9 mouse cellular contexts compared by ENCODE assay signal in genomic region chr15:77344127-77345125, GRCm38 (mm10). TPM values are rescaled to one million over a fixed set of nuclear protein-coding genes. Genes with fewer than 3 reads are reported as not detected.
A peak's percentile ranks its signal among the peaks of the same experiment; 100 is the strongest.
DNase-seq lines count a peak whose midpoint lies in the region; ATAC-seq and TF ChIP-seq lines count a peak whose summit lies in the region.
"Had no signal": no experiment of that assay in that cellular context is flagged by ENCODE, and none has a peak within 500 bp of the region (broad histone marks: within the 10 kb centered on the region; RNA-seq: fewer than 3 reads in every experiment).

No protein-coding gene starts in this region.

- no peak for TF ChIP-seq CTCF in lung, postnatal 0 days (IDR thresholded peaks at IDR 0.05)
- no peak for TF ChIP-seq CTCF in stomach, postnatal 0 days (IDR thresholded peaks at IDR 0.05; ENCODE audit: low read depth)

- 0 out of 2 replicates have a peak overlapping the region, but pooled peaks have one; percentile 5 for H3K4me3 ChIP-seq in lung, postnatal 0 days (ENCODE audit: low read depth, low read length)
- peak overlapping the region; percentile 38 for H3K4me3 ChIP-seq in heart, embryonic 13.5 days
- H3K4me3 ChIP-seq in limb, embryonic 14.5 days (replicated peaks; ENCODE audit: low read length): 0 out of 2 replicates have a peak overlapping the region, but pooled peaks have one; percentile 3
- H3K4me3 ChIP-seq in stomach, postnatal 0 days (ENCODE audit: low read depth, low read length): no peak overlapping the region

- no peaks in the 10 kb centered on the region for H3K27me3 ChIP-seq in lung, postnatal 0 days (replicated peaks; ENCODE audit: insufficient read depth, low read length)
- no peaks in the 10 kb centered on the region for H3K27me3 ChIP-seq in heart, embryonic 13.5 days (replicated peaks)
- H3K27me3 ChIP-seq in limb, embryonic 14.5 days (ENCODE audit: control insufficient read depth, insufficient read depth, low read length): no peaks in the 10 kb centered on the region
- H3K27me3 ChIP-seq in stomach, postnatal 0 days (ENCODE audit: control insufficient read depth, insufficient read depth, low read length): no peaks in the 10 kb centered on the region

- H3K27ac ChIP-seq in lung, postnatal 0 days (ENCODE audit: low read length): peak overlapping the region; percentile 76
- peak overlapping the region; percentile 91 for H3K27ac ChIP-seq in heart, embryonic 13.5 days (replicated peaks)
- H3K27ac ChIP-seq in limb, embryonic 14.5 days (replicated peaks; ENCODE audit: low read depth, low read length): peak overlapping the region; percentile 81
- H3K27ac ChIP-seq in stomach, postnatal 0 days (replicated peaks): peak overlapping the region; percentile 78

- WGBS in lung, postnatal 0 days: 33% methylated on average over 17 of the region's 17 CpGs
- WGBS in heart, embryonic 13.5 days: 29% methylated on average over 17 of the region's 17 CpGs
- 14% methylated on average over 17 of the region's 17 CpGs for WGBS in limb, embryonic 14.5 days
- WGBS in stomach, postnatal 0 days: 34% methylated on average over 17 of the region's 17 CpGs

- H3K9me3 ChIP-seq in lung, postnatal 0 days (ENCODE audit: low read length): no peaks in the 10 kb centered on the region
- no peaks in the 10 kb centered on the region for H3K9me3 ChIP-seq in heart, embryonic 13.5 days
- H3K9me3 ChIP-seq in limb, embryonic 14.5 days (ENCODE audit: control insufficient read depth, low read length): no peaks in the 10 kb centered on the region
- H3K9me3 ChIP-seq in stomach, postnatal 0 days (ENCODE audit: control insufficient read depth, low read length): no peaks in the 10 kb centered on the region

- H3K9ac ChIP-seq in lung, postnatal 0 days (replicated peaks; ENCODE audit: low read depth): no peak overlapping the region
- peak overlapping the region; percentile 72 for H3K9ac ChIP-seq in heart, embryonic 13.5 days
- peak overlapping the region; percentile 12; the same call in 1 of the 2 replicates for H3K9ac ChIP-seq in limb, embryonic 14.5 days (ENCODE audit: low read depth, low read length, severe bottlenecking)
- H3K9ac ChIP-seq in stomach, postnatal 0 days (ENCODE audit: low read length): 0 out of 2 replicates have a peak overlapping the region, but pooled peaks have one; percentile 48

- peak; percentile 49 for DNase-seq in lung, postnatal 0 days (ENCODE audit: low spot score)
- DNase-seq in lung, postnatal 14 days: no peak
- DNase-seq in limb, embryonic 14.5 days (ENCODE audit: low spot score): peak; percentile 76
- peak; percentile 42 for DNase-seq in stomach, postnatal 0 days (ENCODE audit: low spot score)
- no peak for DNase-seq in Muller cell, postnatal 12 days (ENCODE audit: inconsistent ontology term)
- no peak for DNase-seq in gastrocnemius, adult 8-10 months (ENCODE audit: low spot score in 2 of 2)

- ATAC-seq in lung, postnatal 0 days: peak; percentile 52
- no peak for ATAC-seq in heart, embryonic 13.5 days (ENCODE audit: extremely low read depth, insufficient number of reproducible peaks, low FRiP score, low TSS enrichment)
- ATAC-seq in limb, embryonic 14.5 days (ENCODE audit: low FRiP score, low read depth): peak; percentile 73
- ATAC-seq in stomach, postnatal 0 days (ENCODE audit: low FRiP score, low TSS enrichment): peak; percentile 33
- no peak for ATAC-seq in CD4-positive, CD25-positive, alpha-beta regulatory T cell, adult 4 months

- peaks cover 18% of the 10 kb centered on the region for H3K4me1 ChIP-seq in lung, postnatal 0 days (ENCODE audit: insufficient read depth, low read depth, low read length)
- peaks cover 31% of the 10 kb centered on the region for H3K4me1 ChIP-seq in heart, embryonic 13.5 days
- H3K4me1 ChIP-seq in limb, embryonic 14.5 days (ENCODE audit: control insufficient read depth, insufficient read depth, low read length): peaks cover 19% of the 10 kb centered on the region
- H3K4me1 ChIP-seq in stomach, postnatal 0 days (replicated peaks; ENCODE audit: control insufficient read depth, insufficient read depth): peaks cover 12% of the 10 kb centered on the region

- H3K36me3 ChIP-seq in lung, postnatal 0 days (ENCODE audit: insufficient read depth, low read length): no peaks in the 10 kb centered on the region
- no peaks in the 10 kb centered on the region for H3K36me3 ChIP-seq in heart, embryonic 13.5 days
- no peaks in the 10 kb centered on the region for H3K36me3 ChIP-seq in limb, embryonic 14.5 days (ENCODE audit: control insufficient read depth, insufficient read depth, low read length)
- no peaks in the 10 kb centered on the region for H3K36me3 ChIP-seq in stomach, postnatal 0 days (ENCODE audit: control insufficient read depth, insufficient read depth, low read length)

- TF ChIP-seq POLR2A in limb, embryonic 14.5 days (IDR thresholded peaks at IDR 0.05; ENCODE audit: borderline replicate concordance, extremely low read depth, insufficient read depth, insufficient read length): no peak

- peak overlapping the region; percentile 44 for H3K4me2 ChIP-seq in lung, postnatal 0 days (replicated peaks; ENCODE audit: low read depth, low read length)
- peak overlapping the region; percentile 67 for H3K4me2 ChIP-seq in heart, embryonic 13.5 days
- H3K4me2 ChIP-seq in limb, embryonic 14.5 days (replicated peaks; ENCODE audit: low read depth, low read length, severe bottlenecking): peak overlapping the region; percentile 31
- peak overlapping the region; percentile 48 for H3K4me2 ChIP-seq in stomach, postnatal 0 days (replicated peaks; ENCODE audit: low read depth)

- TF ChIP-seq EP300 in lung, postnatal 0 days (IDR thresholded peaks at IDR 0.05): no peak
- TF ChIP-seq EP300 in stomach, postnatal 0 days (optimal IDR thresholded peaks at IDR 0.05): no peak

RNA-seq across cellular contexts. Expression of gene Rbfox2, which starts 37.6 kb away (rescaled TPM):
- polyA plus RNA-seq in lung, postnatal 0 days (2015; fragmentation: Nextera tagmentation; extraction: Ambion mirVana): 17.4 and 18.8 TPM in 2 replicates
- polyA plus RNA-seq in heart, embryonic 13.5 days (2015; fragmentation: Nextera tagmentation; extraction: Ambion mirVana): 64.8 and 69.1 TPM in 2 replicates
- polyA plus RNA-seq in limb, embryonic 14.5 days (2012; rRNA removed): 189 and 205 TPM in 2 replicates
- polyA plus RNA-seq in limb, embryonic 14.5 days (2014; fragmentation: Nextera tagmentation; extraction: Ambion mirVana): 94.7 and 101 TPM in 2 replicates
- 23.2 and 24.4 TPM in 2 replicates for polyA plus RNA-seq in stomach, postnatal 0 days (2015; fragmentation: Nextera tagmentation; extraction: Ambion mirVana)
- polyA plus RNA-seq in CD4-positive, CD25-positive, alpha-beta regulatory T cell, adult 4 months (2017; shearing (Covaris generic)): not detected
- 10 to 100 TPM; 40.8 to 56.7 (median 46.9) TPM for total RNA-seq in gastrocnemius, adult 8-10 months (2022)

RNA-seq across cellular contexts. Expression of gene Apol7a, which starts 54.5 kb away (rescaled TPM):
- polyA plus RNA-seq in lung, postnatal 0 days (2015; fragmentation: Nextera tagmentation; extraction: Ambion mirVana): 0.33 and 0.37 TPM in 2 replicates
- 0.15 and 0.33 TPM in 2 replicates for polyA plus RNA-seq in heart, embryonic 13.5 days (2015; fragmentation: Nextera tagmentation; extraction: Ambion mirVana)
- 0.45 and 0.50 TPM in 2 replicates for polyA plus RNA-seq in limb, embryonic 14.5 days (2012; rRNA removed)
- 0.22 and 0.23 TPM in 2 replicates for polyA plus RNA-seq in limb, embryonic 14.5 days (2014; fragmentation: Nextera tagmentation; extraction: Ambion mirVana)
- polyA plus RNA-seq in stomach, postnatal 0 days (2015; fragmentation: Nextera tagmentation; extraction: Ambion mirVana): 12.7 and 14.5 TPM in 2 replicates
- not detected for polyA plus RNA-seq in CD4-positive, CD25-positive, alpha-beta regulatory T cell, adult 4 months (2017; shearing (Covaris generic))
- total RNA-seq in gastrocnemius, adult 8-10 months (2022): 1 to 10 TPM in 3 of 4 experiments, under 1 TPM in 1; 0.80 to 1.6 (median 1.3) TPM
- total RNA-seq: adrenal gland, postnatal 25 days had no signal

Comparison
In these comparisons a context has a peak if more than half of its experiments do, and no peak if none do; other contexts are left out.
1. DNase-seq: peak in lung, postnatal 0 days (single experiment), limb, embryonic 14.5 days (single experiment) and stomach, postnatal 0 days (single experiment); none in lung, postnatal 14 days (single experiment), Muller cell, postnatal 12 days (single experiment) and gastrocnemius, adult 8-10 months (0 of 2).
2. ATAC-seq: peak in lung, postnatal 0 days (single experiment), limb, embryonic 14.5 days (single experiment) and stomach, postnatal 0 days (single experiment); none in heart, embryonic 13.5 days (single experiment) and CD4-positive, CD25-positive, alpha-beta regulatory T cell, adult 4 months (single experiment).
3. RNA of gene Rbfox2, which starts 37.6 kb away (polyA plus RNA-seq): 94.7 to 205 TPM in limb, embryonic 14.5 days, 64.8 to 69.1 TPM in heart, embryonic 13.5 days, 23.2 to 24.4 TPM in stomach, postnatal 0 days and 17.4 to 18.8 TPM in lung, postnatal 0 days; not detected in CD4-positive, CD25-positive, alpha-beta regulatory T cell, adult 4 months; every median in the first group is over 10 times any median in the second.
4. Peak in every context shown above with its lines, with median percentiles within 50 percentile points of each other: H3K27ac ChIP-seq and H3K4me2 ChIP-seq.